Mouse (Mus musculus) lung, postnatal 0 days (tissue): ENCODE measurements at regions not wholly inside any gene's neighbourhood (a gene's known extent, or its start where the extent isn't known, plus 50 kb on each side); places are given as distances from the start of the nearest gene placed in this dataset.

Experiments used
- ATAC-seq: fragments of 200-750 bp; cut with Nextera tagmentation; 2 replicates; pipeline ENCODE4 v1.8.0; 2017; ENCODE audit warnings: moderate library complexity
- DNase-seq: peaks from one replicate; pipeline ENCODE4 v3.0.0-alpha.2; 2016; ENCODE audit warnings: low spot score
- H3K27ac ChIP-seq: fragments of 300-500 bp; sonication (generic); 2 replicates; pipeline ENCODE4 v1.5.1; 2014; ENCODE audit warnings: antibody characterized with exemption, mild to moderate bottlenecking, low read length, mixed read lengths
- H3K27me3 ChIP-seq: fragments of 300-500 bp; sonication (generic); replicated peaks from 2 replicates; pipeline ENCODE4 v1.6.1; 2014; ENCODE audit warnings: low read length, mixed read lengths; ENCODE audit not compliant: insufficient read depth
- H3K36me3 ChIP-seq: fragments of 300-500 bp; sonication (generic); 2 replicates; pipeline ENCODE4 v1.6.1; 2014; ENCODE audit warnings: low read length, mixed read lengths; ENCODE audit not compliant: insufficient read depth
- H3K4me1 ChIP-seq: fragments of 300-500 bp; sonication (generic); 2 replicates; pipeline ENCODE4 v1.6.1; 2014; ENCODE audit warnings: antibody characterized with exemption, low read depth, low read length, mixed read lengths; ENCODE audit not compliant: insufficient read depth
- H3K4me2 ChIP-seq: fragments of 300-500 bp; sonication (generic); replicated peaks from 2 replicates; pipeline ENCODE4 v1.6.1; 2014; ENCODE audit warnings: low read depth, mild to moderate bottlenecking, low read length, moderate library complexity, mixed read lengths
- H3K4me3 ChIP-seq: fragments of 300-500 bp; sonication (generic); 2 replicates; pipeline ENCODE4 v1.5.1; 2014; ENCODE audit warnings: low read depth, low read length
- H3K9ac ChIP-seq: fragments of 300-500 bp; sonication (generic); replicated peaks from 2 replicates; pipeline ENCODE4 v1.6.1; 2014; ENCODE audit warnings: low read depth, mild to moderate bottlenecking
- H3K9me3 ChIP-seq: fragments of 300-500 bp; sonication (generic); 2 replicates; pipeline ENCODE4 v1.6.1; 2016; ENCODE audit warnings: low read length, mixed read lengths
- CTCF ChIP-seq: IDR thresholded peaks from 2 replicates; pipeline ENCODE4 v1.5.1; 2016; ENCODE audit warnings: antibody characterized with exemption, mild to moderate bottlenecking
- EP300 ChIP-seq: IDR thresholded peaks from 2 replicates; pipeline ENCODE4 v1.6.1; 2016; ENCODE audit warnings: antibody characterized with exemption, mild to moderate bottlenecking, control low read depth
- WGBS: fragments of 180-500 bp; shearing (Covaris S2); extraction: QIAGEN DNeasy Blood & Tissue Kit; methylation state at CpG from one replicate; pipeline ENCODE4 v1.1.7; 2014; 5-methylcytosine and 5-hydroxymethylcytosine counted together

DNA sequence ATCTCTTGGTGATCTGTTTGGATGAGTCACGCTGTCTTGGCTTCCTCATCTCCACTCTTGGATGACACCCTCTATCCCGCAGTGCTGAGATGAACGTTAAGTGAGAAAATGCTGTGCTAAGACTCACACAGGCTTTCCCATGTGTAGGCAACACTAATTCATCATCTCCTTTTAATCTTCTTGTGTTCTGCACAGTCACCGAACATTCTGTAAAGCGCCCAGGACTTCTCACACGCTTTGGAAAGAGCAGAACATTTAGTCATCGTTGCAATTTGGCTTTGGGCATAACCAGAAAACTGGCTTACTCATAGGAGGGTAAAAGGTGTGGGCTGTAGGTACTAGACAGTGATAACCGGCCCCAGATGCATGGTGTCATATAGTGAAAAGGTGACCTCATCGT, 94.9 kb downstream of the Plppr4 start:
- TF ChIP-seq EP300 (no peak), CTCF (no peak)
- no peaks in the 10 kb centered on the region for H3K4me1 ChIP-seq
- ATAC-seq: no peak

DNA sequence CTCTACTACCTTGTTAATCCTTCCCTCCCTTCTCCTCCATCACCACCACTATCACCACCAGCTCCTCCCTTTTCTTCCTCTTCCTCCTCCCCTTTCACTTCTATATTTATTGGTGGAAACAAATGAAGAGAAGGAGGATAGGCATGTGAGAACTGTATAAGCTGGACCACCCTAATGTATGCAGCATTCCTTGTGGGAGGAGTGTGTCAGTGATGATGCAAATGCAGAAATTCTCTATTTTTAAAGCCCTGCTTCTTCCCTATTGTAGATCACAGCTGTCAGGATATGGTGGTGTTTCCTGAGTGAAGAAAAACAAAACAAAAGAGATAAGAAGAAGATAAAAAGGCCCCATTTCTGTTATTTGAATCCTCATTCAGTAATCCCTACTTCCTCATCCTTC, 112.8 kb downstream of the Plppr4 start:
- Histone ChIP-seq H3K27ac (no peak overlapping the region), H3K4me3 (no peak overlapping the region), H3K4me2 (no peak overlapping the region), H3K9ac (no peak overlapping the region), H3K27me3 (no peaks in the 10 kb centered on the region), H3K4me1 (no peaks in the 10 kb centered on the region), H3K9me3 (no peaks in the 10 kb centered on the region), H3K36me3 (no peaks in the 10 kb centered on the region)
- ATAC-seq: no peak
- TF ChIP-seq EP300 (no peak), CTCF (no peak)
- DNase-seq: no peak

More for the DNA sequence above, 94.9 kb downstream of the Plppr4 start:
- no peak for DNase-seq
- WGBS: 90% methylated on average over 9 of the region's 9 CpGs
- H3K4me3 ChIP-seq: no peak overlapping the region
- H3K27me3 ChIP-seq: no peaks in the 10 kb centered on the region
- H3K9me3 ChIP-seq: no peaks in the 10 kb centered on the region
- no peak overlapping the region for H3K9ac ChIP-seq
- H3K4me2 ChIP-seq: no peak overlapping the region
- no peaks in the 10 kb centered on the region for H3K36me3 ChIP-seq
- no peak overlapping the region for H3K27ac ChIP-seq

GRCm38 (mm10) chr3:117241810-117242209, 118.9 kb downstream of the Plppr4 start:
- WGBS: 74% methylated on average over 6 of the region's 6 CpGs
- Histone ChIP-seq H3K4me2 (no peak overlapping the region), H3K36me3 (no peaks in the 10 kb centered on the region), H3K9ac (no peak overlapping the region), H3K4me1 (no peaks in the 10 kb centered on the region), H3K4me3 (no peak overlapping the region), H3K9me3 (no peaks in the 10 kb centered on the region), H3K27me3 (no peaks in the 10 kb centered on the region), H3K27ac (no peak overlapping the region)
- TF ChIP-seq CTCF (no peak), EP300 (no peak)
- ATAC-seq (no peak), DNase-seq (no peak)

- Histone ChIP-seq H3K27me3 (no peaks in the 10 kb centered on the region), H3K9me3 (no peaks in the 10 kb centered on the region), H3K36me3 (no peaks in the 10 kb centered on the region), H3K4me3 (no peak overlapping the region), H3K9ac (no peak overlapping the region), H3K4me1 (no peaks in the 10 kb centered on the region), H3K4me2 (no peak overlapping the region), H3K27ac (no peak overlapping the region)
- WGBS: 74% methylated on average over 3 of the region's 3 CpGs
- DNase-seq (peak; percentile 4), ATAC-seq (no peak)
- TF ChIP-seq EP300 (no peak), CTCF (no peak)
These were observed 134.1 kb downstream of the Plppr4 start for GRCm38 (mm10) chr3:117226616-117227015.

- TF ChIP-seq EP300 (no peak), CTCF (no peak)
- DNase-seq: no peak
- no peaks in the 10 kb centered on the region for H3K36me3 ChIP-seq
- H3K27ac ChIP-seq: no peak overlapping the region
- no peaks in the 10 kb centered on the region for H3K27me3 ChIP-seq
- H3K4me3 ChIP-seq: no peak overlapping the region
- ATAC-seq: no peak
- 57% methylated on average over 2 of the region's 2 CpGs for WGBS
- H3K9ac ChIP-seq: no peak overlapping the region
- no peaks in the 10 kb centered on the region for H3K9me3 ChIP-seq
- H3K4me2 ChIP-seq: no peak overlapping the region
- no peaks in the 10 kb centered on the region for H3K4me1 ChIP-seq
These were observed 135.6 kb downstream of the Plppr4 start for GRCm38 (mm10) chr3:117225041-117225440.

DNA sequence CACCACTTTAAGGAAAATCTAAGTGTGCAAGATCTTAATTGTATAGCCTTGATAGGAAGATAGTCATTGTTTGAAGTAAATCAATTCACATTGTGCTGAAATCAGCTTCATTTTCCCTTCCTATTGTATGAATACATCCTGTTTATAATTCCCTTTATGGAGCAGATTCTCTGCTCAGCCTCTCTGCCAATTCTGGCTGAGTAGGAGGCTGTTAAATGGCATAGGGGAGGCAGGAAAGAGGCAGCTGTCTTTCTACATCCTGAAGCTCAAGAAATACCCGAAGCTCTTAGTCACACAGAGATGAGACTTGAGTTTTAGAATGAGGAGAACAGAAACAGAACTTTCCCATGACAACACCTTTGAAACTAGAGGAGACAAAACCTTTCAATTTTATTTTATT, 142.7 kb downstream of the Plppr4 start:
- H3K36me3 ChIP-seq: no peaks in the 10 kb centered on the region
- no peak overlapping the region for H3K4me2 ChIP-seq
- no peaks in the 10 kb centered on the region for H3K27me3 ChIP-seq
- ATAC-seq: no peak; the same call in 1 of the 2 replicates
- no peaks in the 10 kb centered on the region for H3K9me3 ChIP-seq
- H3K4me1 ChIP-seq: no peaks in the 10 kb centered on the region
- TF ChIP-seq CTCF (no peak), EP300 (peak; percentile 74)
- H3K27ac ChIP-seq: no peak overlapping the region
- no peak overlapping the region for H3K9ac ChIP-seq
- DNase-seq: peak; percentile 25
- 31% methylated on average over 1 of the region's 1 CpGs for WGBS
- H3K4me3 ChIP-seq: no peak overlapping the region

GRCm38 (mm10) chr3:117191903-117192302, 168.8 kb downstream of the Plppr4 start:
- ATAC-seq (no peak), DNase-seq (no peak)
- Histone ChIP-seq H3K4me2 (no peak overlapping the region), H3K27me3 (no peaks in the 10 kb centered on the region), H3K27ac (no peak overlapping the region), H3K9ac (no peak overlapping the region), H3K4me3 (no peak overlapping the region), H3K9me3 (no peaks in the 10 kb centered on the region), H3K36me3 (no peaks in the 10 kb centered on the region), H3K4me1 (no peaks in the 10 kb centered on the region)
- TF ChIP-seq EP300 (no peak), CTCF (no peak)
- WGBS: 65% methylated on average over 1 of the region's 1 CpGs
